Mouse (Mus musculus): ENCODE results near the gene Camta2.

- no peak for TF ChIP-seq POLR2A (IDR thresholded peaks at IDR 0.05; ENCODE audit: low read depth, low read length)
- no peak for TF ChIP-seq CTCF (IDR thresholded peaks at IDR 0.05; ENCODE audit: borderline replicate concordance, insufficient read depth, low read length)
These were observed 43.3 kb downstream of the Camta2 start for GRCm38 (mm10) chr11:70644564-70645103.

All from embryonic fibroblast, embryonic 13.5 days (primary cell).